Mouse (Mus musculus) heart, postnatal 0 days (tissue): ENCODE measurements at regions not wholly inside any gene's neighbourhood (a gene's known extent, or its start where the extent isn't known, plus 50 kb on each side); places are given as distances from the start of the nearest gene placed in this dataset.

Source experiments
- ATAC-seq: fragments of 200-750 bp; cut with Nextera tagmentation; 2 replicates; pipeline ENCODE4 v1.8.0; 2017; ENCODE audit warnings: low read depth, moderate number of reproducible peaks, moderate library complexity; ENCODE audit not compliant: insufficient read depth
- DNase-seq: peaks from one replicate; pipeline ENCODE4 v3.0.0-alpha.2; 2016; ENCODE audit warnings: low spot score
- H3K27ac ChIP-seq: fragments of 300-500 bp; sonication (generic); 2 replicates; pipeline ENCODE4 v1.5.1; 2014; ENCODE audit warnings: low read depth, mild to moderate bottlenecking
- H3K27me3 ChIP-seq: fragments of 300-500 bp; sonication (generic); 2 replicates; pipeline ENCODE4 v1.6.1; 2014; ENCODE audit warnings: low read length, mixed read lengths; ENCODE audit not compliant: control insufficient read depth, insufficient read depth
- H3K36me3 ChIP-seq: fragments of 300-500 bp; sonication (generic); replicated peaks from 2 replicates; pipeline ENCODE4 v1.6.1; 2014; ENCODE audit warnings: low read length, mixed read lengths; ENCODE audit not compliant: control insufficient read depth, insufficient read depth
- H3K4me1 ChIP-seq: fragments of 300-500 bp; sonication (generic); 2 replicates; pipeline ENCODE4 v1.6.1; 2014; ENCODE audit warnings: antibody characterized with exemption; ENCODE audit not compliant: control insufficient read depth, insufficient read depth
- H3K4me2 ChIP-seq: fragments of 300-500 bp; sonication (generic); 2 replicates; pipeline ENCODE4 v1.6.1; 2014; ENCODE audit warnings: low read depth, mild to moderate bottlenecking, low read length, moderate library complexity
- H3K4me3 ChIP-seq: fragments of 300-500 bp; sonication (generic); 2 replicates; pipeline ENCODE4 v1.5.1; 2014; ENCODE audit warnings: low read depth, low read length
- H3K9ac ChIP-seq: fragments of 300-500 bp; sonication (generic); replicated peaks from 2 replicates; pipeline ENCODE4 v1.6.1; 2014; ENCODE audit warnings: low read depth, low read length, mixed read lengths
- H3K9me3 ChIP-seq: fragments of 300-500 bp; sonication (generic); replicated peaks from 2 replicates; pipeline ENCODE4 v1.6.1; 2016; ENCODE audit warnings: low read length; ENCODE audit not compliant: control insufficient read depth
- CTCF ChIP-seq: IDR thresholded peaks from 2 replicates; pipeline ENCODE4 v1.5.1; 2016; ENCODE audit warnings: antibody characterized with exemption, control low read depth, low read depth
- EP300 ChIP-seq: IDR thresholded peaks from 2 replicates; pipeline ENCODE4 v1.6.1; 2016; ENCODE audit warnings: antibody characterized with exemption, low read depth
- WGBS: fragments of 180-500 bp; shearing (Covaris S2); extraction: QIAGEN DNeasy Blood & Tissue Kit; methylation state at CpG from one replicate; pipeline ENCODE4 v1.1.7; 2014; 5-methylcytosine and 5-hydroxymethylcytosine counted together

- DNase-seq (peak; percentile 39), ATAC-seq (peak; percentile 24)
- peak overlapping the region; percentile 36 for H3K4me3 ChIP-seq
- H3K9ac ChIP-seq: peak overlapping the region; percentile 27; the same call in 1 of the 2 replicates
- H3K4me1 ChIP-seq: peaks cover 48% of the 10 kb centered on the region
- peak overlapping the region; percentile 90 for H3K27ac ChIP-seq
- H3K36me3 ChIP-seq: no peaks in the 10 kb centered on the region
- H3K27me3 ChIP-seq: no peaks in the 10 kb centered on the region
- WGBS: 3% methylated on average over 26 of the region's 26 CpGs
- peak overlapping the region; percentile 59 for H3K4me2 ChIP-seq
- no peaks in the 10 kb centered on the region for H3K9me3 ChIP-seq
- TF ChIP-seq EP300: no peak
- TF ChIP-seq CTCF: no peak
Observed at GRCm38 (mm10) chr3:115642001-115642845, 72.6 kb downstream of the S1pr1 start.

GRCm38 (mm10) chr3:115641411-115641810 lies 73.5 kb downstream of the S1pr1 start:
- H3K9ac ChIP-seq: no peak overlapping the region

GRCm38 (mm10) chr3:115635487-115635886 lies 79.4 kb downstream of the S1pr1 start:
- Histone ChIP-seq H3K4me3 (no peak overlapping the region), H3K9ac (no peak overlapping the region), H3K27me3 (no peaks in the 10 kb centered on the region), H3K36me3 (no peaks in the 10 kb centered on the region), H3K4me2 (no peak overlapping the region), H3K9me3 (no peaks in the 10 kb centered on the region), H3K4me1 (peaks cover 19% of the 10 kb centered on the region; the same call in 1 of the 2 replicates), H3K27ac (peak overlapping the region; percentile 78)
- peak; percentile 71 for ATAC-seq
- DNase-seq: no peak
- TF ChIP-seq EP300: no peak
- no peak for TF ChIP-seq CTCF
- WGBS: 24% methylated on average over 4 of the region's 4 CpGs

More at GRCm38 (mm10) chr3:115641411-115641810, 73.5 kb downstream of the S1pr1 start:
- peak overlapping the region; percentile 90 for H3K27ac ChIP-seq
- ATAC-seq (peak; percentile 86), DNase-seq (peak; percentile 90)
- H3K4me3 ChIP-seq: 0 out of 2 replicates have a peak overlapping the region, but pooled peaks have one; percentile 36
- WGBS: 4% methylated on average over 6 of the region's 6 CpGs
- TF ChIP-seq CTCF: no peak
- peak; percentile 86 for TF ChIP-seq EP300
- peak overlapping the region; percentile 59 for H3K4me2 ChIP-seq
- no peaks in the 10 kb centered on the region for H3K9me3 ChIP-seq
- no peaks in the 10 kb centered on the region for H3K27me3 ChIP-seq
- H3K4me1 ChIP-seq: peaks cover 40% of the 10 kb centered on the region
- H3K36me3 ChIP-seq: no peaks in the 10 kb centered on the region

GRCm38 (mm10) chr3:115635081-115635480 lies 79.8 kb downstream of the S1pr1 start:
- WGBS: 69% methylated on average over 5 of the region's 5 CpGs
- no peak for ATAC-seq
- TF ChIP-seq EP300 (no peak), CTCF (no peak)
- no peak for DNase-seq
- Histone ChIP-seq H3K36me3 (no peaks in the 10 kb centered on the region), H3K9me3 (no peaks in the 10 kb centered on the region), H3K4me1 (peaks cover 19% of the 10 kb centered on the region; the same call in 1 of the 2 replicates), H3K27me3 (no peaks in the 10 kb centered on the region), H3K9ac (no peak overlapping the region), H3K4me2 (no peak overlapping the region), H3K27ac (peak overlapping the region; percentile 78), H3K4me3 (no peak overlapping the region)

- ATAC-seq (no peak), DNase-seq (no peak)
- 75% methylated on average over 4 of the region's 4 CpGs for WGBS
- no peaks in the 10 kb centered on the region for H3K27me3 ChIP-seq
- no peaks in the 10 kb centered on the region for H3K36me3 ChIP-seq
- H3K9me3 ChIP-seq: no peaks in the 10 kb centered on the region
- H3K9ac ChIP-seq: no peak overlapping the region
- no peak overlapping the region for H3K4me3 ChIP-seq
- H3K4me2 ChIP-seq: no peak overlapping the region
- H3K4me1 ChIP-seq: 0 out of 2 replicates have a peak, but pooled peaks cover 12% of the 10 kb centered on the region
- TF ChIP-seq CTCF: no peak
- no peak for TF ChIP-seq EP300
- H3K27ac ChIP-seq: no peak overlapping the region
Observed at GRCm38 (mm10) chr3:115632417-115632743, 82.5 kb downstream of the S1pr1 start.
